Mouse (Mus musculus) megakaryocyte progenitor cell, adult 5-6 weeks (primary cell): ENCODE measurements at regions not wholly inside any gene's neighbourhood (a gene's known extent, or its start where the extent isn't known, plus 50 kb on each side); places are given as distances from the start of the nearest gene placed in this dataset.
"Not testable (repeated sequence)": the region's sequence is repeated elsewhere in the genome, so short reads cannot be mapped to it uniquely, and the experiment has no call there.

ENCODE experiments used
- ATAC-seq: replicated peaks from 2 replicates; pipeline ENCODE4 v1.8.0; 2016; ENCODE audit warnings: mild to moderate bottlenecking, moderate TSS enrichment, inconsistent platforms; ENCODE audit not compliant: poor library complexity

DNA sequence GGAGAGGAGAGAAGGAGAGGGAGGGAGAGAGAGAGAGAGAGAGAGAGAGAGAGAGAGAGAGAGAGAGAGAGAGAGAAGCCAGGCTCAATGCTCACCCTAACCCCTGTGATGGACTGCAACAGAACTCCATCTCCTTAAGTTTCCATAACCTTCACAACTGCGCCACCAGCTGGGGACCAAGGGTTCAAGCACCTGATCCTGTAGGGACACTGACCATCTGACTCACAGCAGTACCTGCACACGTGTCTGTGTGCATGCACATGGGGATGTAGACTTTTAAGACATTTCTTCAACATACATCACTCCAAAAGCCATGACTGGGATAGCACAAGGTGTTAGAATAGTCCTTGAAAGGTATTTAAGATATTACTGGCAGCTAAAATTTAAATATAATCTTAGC, 85.2 kb upstream of the Ttc29 start:
- peak; percentile 63 for ATAC-seq

DNA sequence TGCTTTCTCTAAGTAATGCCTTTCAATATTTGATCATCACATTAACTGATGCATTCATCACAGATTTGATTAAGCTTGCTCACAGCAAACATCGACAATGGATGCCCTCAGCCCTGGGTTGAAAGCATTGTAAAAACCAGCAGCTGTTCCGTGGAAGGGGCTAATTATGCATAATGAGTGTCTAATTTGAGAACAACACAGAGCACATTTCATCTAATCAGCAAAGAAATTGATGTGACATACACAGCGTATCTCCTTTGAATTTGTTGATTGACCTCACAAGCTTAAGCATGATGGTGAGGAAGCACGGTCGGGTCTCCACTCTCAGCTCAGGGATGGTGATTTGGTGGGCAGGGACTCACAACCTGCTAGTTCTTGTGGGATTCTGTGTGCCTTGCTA, 84.0 kb upstream of the Ttc29 start:
- ATAC-seq = no peak

DNA sequence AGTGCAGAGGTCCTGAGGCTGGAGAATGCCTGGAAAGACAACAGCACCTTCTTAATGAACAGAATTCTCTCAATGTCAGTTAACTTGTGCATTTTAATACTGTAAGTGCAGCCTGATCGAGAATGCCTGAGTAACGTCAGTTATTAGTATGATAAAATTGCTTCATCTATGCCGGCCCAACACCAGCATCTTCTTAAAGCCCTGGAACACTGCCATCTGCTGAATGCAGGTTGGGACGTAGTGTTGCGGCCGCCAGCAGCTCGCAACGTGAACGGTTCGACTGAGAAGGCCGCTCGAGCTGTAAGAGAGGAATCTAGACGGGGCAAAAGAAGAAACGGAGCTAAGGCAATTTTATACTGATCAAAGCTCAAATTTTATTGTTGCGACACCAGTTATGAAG, 73.6 kb upstream of the Ttc29 start:
- ATAC-seq = not testable (repeated sequence)

DNA sequence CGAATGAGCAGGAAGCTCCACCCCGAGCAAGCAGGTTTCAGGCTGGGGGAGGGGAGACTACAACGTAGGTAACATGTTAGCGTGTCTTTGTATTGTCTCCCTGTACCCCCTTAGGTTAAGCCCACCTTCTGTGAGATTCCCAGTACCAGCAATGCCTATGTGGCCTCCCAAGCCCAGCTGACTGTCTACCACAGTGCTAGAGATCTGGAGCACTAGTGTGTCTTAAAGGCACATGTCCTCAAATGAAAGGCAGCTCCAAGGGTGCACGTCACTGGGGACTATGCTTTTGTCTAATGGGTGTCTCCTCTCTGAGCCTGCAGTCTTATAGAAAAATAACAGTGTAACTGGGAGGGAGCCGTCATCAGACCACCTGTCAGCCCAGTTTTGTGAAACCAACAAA, 65.9 kb upstream of the Ttc29 start:
- no peak for ATAC-seq

DNA sequence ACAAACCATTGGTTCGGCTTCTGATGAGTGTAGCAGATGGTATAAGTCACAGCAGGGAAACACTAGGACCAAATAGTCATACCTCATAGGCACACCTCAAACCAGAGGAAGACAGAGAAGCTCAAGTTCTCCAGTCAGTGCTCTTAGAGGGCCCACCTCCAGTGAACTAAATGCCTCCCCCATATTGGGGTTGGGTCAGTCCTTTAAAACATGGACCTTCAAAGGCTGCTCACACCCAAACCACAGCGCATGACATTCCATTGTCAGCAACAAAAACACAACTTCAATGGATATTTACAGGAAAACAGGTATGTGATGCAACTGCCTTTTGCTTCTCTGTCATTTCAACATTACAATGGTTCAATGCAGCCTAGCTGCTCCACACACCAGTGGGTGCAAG, 65.1 kb upstream of the Ttc29 start:
- no peak for ATAC-seq

DNA sequence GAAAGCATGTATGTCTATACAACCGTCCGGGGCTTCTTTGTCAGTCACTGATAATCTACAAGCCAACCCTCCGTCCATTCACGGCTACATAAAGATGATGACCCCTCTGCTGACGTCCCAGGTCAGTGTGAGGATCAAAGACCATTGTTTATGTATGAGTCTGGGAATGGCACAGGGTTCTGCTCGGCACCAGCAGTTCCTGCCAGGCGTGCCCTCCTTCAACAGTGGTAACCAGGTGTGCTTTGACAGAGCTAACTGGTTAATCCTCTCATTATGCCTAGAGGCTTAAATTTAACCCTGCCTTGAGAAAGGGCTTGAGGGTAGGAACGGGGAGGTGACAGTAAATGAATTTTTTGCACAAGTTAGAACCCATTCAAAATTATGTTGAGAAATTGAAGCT, 58.2 kb upstream of the Ttc29 start:
- no peak for ATAC-seq

DNA sequence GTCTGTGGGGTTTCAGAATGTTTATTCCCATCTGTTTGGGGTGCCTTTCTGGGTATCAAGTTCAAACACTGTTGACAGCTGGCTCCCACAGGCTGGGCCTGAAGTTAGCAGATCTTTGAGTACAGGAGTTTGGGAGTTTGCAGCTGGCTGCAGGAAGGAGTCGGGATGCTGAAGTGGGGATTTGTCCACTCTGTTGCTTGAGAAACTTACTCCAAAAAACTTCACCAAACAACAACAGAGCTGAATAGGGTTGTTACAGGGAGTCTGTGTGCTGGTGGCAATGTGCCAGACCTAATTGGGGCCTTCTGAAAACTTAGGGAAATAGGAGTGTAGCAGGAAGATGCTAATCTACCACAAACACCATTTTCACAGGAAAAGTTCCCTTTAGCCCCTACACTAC, 51.1 kb upstream of the Ttc29 start:
- ATAC-seq = no peak

DNA sequence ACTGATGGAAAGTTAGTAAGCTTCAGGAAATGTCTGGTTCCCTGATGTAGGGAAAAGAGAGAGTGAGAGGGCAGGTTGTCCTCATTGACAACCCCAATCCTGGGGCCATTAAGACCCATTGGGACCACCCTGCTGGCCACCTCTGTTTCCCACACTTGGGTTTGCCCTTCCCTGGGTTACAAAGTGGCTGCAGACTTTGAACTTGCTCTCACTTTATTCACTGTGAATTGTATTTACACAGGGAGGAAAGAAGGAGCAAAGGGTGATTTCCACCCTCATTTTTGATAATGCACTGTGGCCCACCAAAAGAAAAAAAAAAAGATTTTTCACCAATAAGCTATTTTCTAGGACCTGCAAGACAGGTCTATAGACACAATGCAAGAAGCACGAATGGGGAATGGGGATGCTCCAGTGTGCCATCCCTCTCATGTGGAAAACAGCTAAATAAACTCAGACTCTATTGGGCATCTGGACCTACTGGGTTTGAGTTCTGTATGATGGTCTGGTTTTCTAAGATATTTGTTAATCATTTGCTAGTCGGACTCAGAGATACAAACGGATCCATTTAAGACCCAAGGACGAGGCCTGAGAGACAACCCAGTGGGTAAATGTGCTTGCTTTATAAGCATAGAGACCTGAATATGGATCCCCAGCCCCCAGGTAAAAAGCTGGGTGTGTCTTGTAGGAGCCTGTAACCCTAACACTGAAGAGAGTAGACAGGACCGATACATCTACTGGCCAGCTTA, 50.2 kb upstream of the Ttc29 start:
- no peak for ATAC-seq
